Mouse (Mus musculus): ENCODE results near the gene Vps37d. TPM values are rescaled to one million over a fixed set of nuclear protein-coding genes. Genes with fewer than 3 reads are reported as not detected.
A peak's percentile ranks its signal among the peaks of the same experiment; 100 is the strongest.

Gene Vps37d
- polyA plus RNA-seq (2014; fragmentation: Nextera tagmentation; extraction: Ambion mirVana) = 7.7 and 8.5 TPM in 2 replicates

DNA sequence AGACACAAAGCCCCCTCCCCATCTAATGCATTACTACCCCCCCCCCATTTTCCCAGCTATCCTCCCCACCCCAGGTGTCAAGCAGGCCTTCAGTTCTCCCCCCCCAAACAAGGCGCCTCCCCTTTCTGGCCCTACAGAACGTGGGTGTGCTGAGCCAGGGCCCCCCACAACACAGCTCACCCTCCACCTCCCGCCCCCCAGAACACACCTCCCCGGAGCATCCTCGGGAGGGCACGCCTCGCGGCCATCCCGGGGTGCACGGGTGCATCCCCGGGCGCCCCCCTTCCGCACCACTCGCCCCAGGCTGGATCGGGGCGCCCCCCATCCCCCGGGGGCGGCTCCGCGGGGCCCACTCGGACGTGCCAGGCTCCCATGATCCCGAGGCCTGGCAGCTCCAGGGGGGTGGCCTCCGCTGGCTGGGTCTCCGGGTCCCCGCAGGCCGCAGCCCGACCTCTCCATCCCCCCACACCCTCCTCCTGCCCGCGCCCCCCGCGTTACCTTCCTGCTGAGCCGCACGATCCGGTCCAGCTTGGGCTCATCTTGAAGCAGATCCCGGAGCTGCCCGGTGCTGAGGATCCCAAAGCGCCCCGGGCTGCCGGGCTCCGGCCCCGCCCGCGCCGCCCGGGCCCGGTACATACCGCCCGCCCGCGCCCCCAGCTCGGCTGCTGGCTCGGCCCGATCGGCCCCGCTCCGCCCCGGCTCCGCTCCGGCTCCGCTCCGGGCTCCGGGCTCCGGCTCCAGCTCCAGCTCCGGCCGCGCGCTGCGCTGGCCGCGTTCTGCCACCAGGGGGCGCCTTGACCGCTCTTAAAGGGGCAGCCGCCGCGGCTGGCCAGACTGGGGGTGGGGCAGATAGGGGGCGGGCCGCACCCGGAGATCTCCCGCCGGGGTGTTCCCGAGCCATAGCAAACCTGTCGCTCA is at the start of gene Vps37d:
TSS of gene Vps37d (minus strand) at position 703 of the 918 bp plus-strand sequence.
- peaks cover 15% of the 10 kb centered on the region; the same call in 1 of the 2 replicates for H3K36me3 ChIP-seq (ENCODE audit: control insufficient read depth, insufficient read depth, low read length)
- H3K27me3 ChIP-seq (replicated peaks; ENCODE audit: control insufficient read depth, insufficient read depth, low read length) = no peaks in the 10 kb centered on the region
- DNase-seq (ENCODE audit: low spot score) = peak; percentile 91
- H3K9ac ChIP-seq (ENCODE audit: low read depth, low read length) = peak within 1 kb of the TSS; percentile 98
- H3K27ac ChIP-seq (replicated peaks; ENCODE audit: low read depth, low read length) = peak within 1 kb of the TSS; percentile 92
- H3K9me3 ChIP-seq (ENCODE audit: control insufficient read depth, low read length) = no peaks in the 10 kb centered on the region
- peak within 1 kb of the TSS; percentile 94 for H3K4me3 ChIP-seq (ENCODE audit: low read depth, low read length)
- WGBS = 0% methylated on average over 19 of the region's 83 CpGs
- peak within 1 kb of the TSS; percentile 69 for H3K4me2 ChIP-seq (ENCODE audit: low read depth, low read length)
- ATAC-seq (ENCODE audit: low read depth) = peak; percentile 89
- peaks cover 4% of the 10 kb centered on the region; the same call in 1 of the 2 replicates for H3K4me1 ChIP-seq (ENCODE audit: control insufficient read depth, insufficient read depth, low read length)

DNA sequence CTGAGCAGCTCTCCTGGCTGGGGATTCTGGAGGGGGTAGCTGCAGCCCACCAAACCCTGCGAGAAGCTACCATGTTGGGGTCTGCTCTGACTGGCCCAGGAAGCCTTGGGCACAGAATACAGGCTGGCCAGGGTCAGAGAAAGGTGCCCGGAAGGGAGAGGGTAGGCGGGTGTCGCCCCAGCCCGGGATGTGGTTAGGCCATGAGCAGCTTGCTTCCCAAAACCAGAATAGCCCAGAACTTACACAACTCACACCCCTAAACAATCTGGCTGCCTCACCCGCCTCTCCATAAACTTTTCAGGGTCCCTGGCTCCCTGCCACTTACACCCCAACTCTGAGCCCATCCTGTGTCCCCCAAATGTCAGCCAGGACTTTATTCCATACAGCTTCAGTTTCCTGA is 49.6 kb upstream of the Vps37d start:
- Histone ChIP-seq H3K27ac (replicated peaks; ENCODE audit: low read depth, low read length) (no peak overlapping the region), H3K4me2 (ENCODE audit: low read depth, low read length) (no peak overlapping the region), H3K36me3 (ENCODE audit: control insufficient read depth, insufficient read depth, low read length) (no peaks in the 10 kb centered on the region), H3K9me3 (ENCODE audit: control insufficient read depth, low read length) (no peaks in the 10 kb centered on the region), H3K4me3 (ENCODE audit: low read depth, low read length) (no peak overlapping the region), H3K9ac (ENCODE audit: low read depth, low read length) (no peak overlapping the region), H3K4me1 (ENCODE audit: control insufficient read depth, insufficient read depth, low read length) (no peaks in the 10 kb centered on the region), H3K27me3 (replicated peaks; ENCODE audit: control insufficient read depth, insufficient read depth, low read length) (peaks cover 7% of the 10 kb centered on the region)
- no peak for DNase-seq (ENCODE audit: low spot score)
- 61% methylated on average over 6 of the region's 6 CpGs for WGBS
- no peak for ATAC-seq (ENCODE audit: low read depth)

DNA sequence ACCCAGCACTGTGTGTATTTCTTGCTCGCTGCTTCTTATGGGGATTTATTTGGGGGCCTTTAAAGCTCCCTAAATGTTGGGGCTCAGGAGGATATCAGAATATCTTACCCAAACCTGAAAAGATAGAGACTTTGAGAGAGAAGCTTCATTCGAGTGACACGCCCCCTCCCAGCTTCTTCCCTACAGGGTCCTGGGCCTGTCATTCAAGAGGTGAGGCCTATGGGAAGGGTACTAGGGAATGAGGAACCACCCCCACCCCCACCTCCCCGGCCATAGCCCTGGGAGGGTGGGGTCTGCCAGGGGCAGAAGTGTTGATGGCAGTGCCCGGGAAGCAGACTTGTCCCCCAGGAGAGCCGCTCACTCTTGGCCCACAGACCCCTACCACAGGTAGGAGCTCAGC is 48.1 kb upstream of the Vps37d start:
- no peak overlapping the region for H3K9ac ChIP-seq (ENCODE audit: low read depth, low read length)
- H3K27ac ChIP-seq (replicated peaks; ENCODE audit: low read depth, low read length) = no peak overlapping the region
- 53% methylated on average over 6 of the region's 6 CpGs for WGBS
- H3K4me3 ChIP-seq (ENCODE audit: low read depth, low read length) = no peak overlapping the region
- H3K4me2 ChIP-seq (ENCODE audit: low read depth, low read length) = no peak overlapping the region
- no peaks in the 10 kb centered on the region for H3K36me3 ChIP-seq (ENCODE audit: control insufficient read depth, insufficient read depth, low read length)
- H3K4me1 ChIP-seq (ENCODE audit: control insufficient read depth, insufficient read depth, low read length) = no peaks in the 10 kb centered on the region
- ATAC-seq (ENCODE audit: low read depth) (no peak), DNase-seq (ENCODE audit: low spot score) (no peak)
- H3K27me3 ChIP-seq (replicated peaks; ENCODE audit: control insufficient read depth, insufficient read depth, low read length) = no peaks in the 10 kb centered on the region
- H3K9me3 ChIP-seq (ENCODE audit: control insufficient read depth, low read length) = no peaks in the 10 kb centered on the region

DNA sequence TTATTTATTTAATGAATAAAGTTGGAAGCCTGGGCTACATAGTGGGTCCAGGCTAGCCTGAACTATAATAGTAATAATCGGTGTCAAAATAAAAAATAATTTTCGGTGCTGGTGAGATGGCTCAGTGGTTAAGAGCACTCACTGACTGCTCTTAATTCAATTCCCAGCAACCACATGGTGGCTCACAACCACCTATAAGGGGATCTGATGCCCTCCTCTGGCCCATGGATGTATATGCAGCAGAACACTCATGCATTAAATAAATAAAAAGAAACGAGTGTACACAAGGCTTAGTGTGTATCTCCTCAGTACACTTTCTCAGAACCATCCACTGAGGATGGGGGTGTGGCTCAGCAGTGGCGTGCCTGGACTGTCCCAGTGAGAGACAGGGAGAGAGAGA is 42.7 kb upstream of the Vps37d start:
- Histone ChIP-seq H3K4me3 (ENCODE audit: low read depth, low read length) (no peak overlapping the region), H3K4me2 (ENCODE audit: low read depth, low read length) (no peak overlapping the region), H3K36me3 (ENCODE audit: control insufficient read depth, insufficient read depth, low read length) (no peaks in the 10 kb centered on the region), H3K9me3 (ENCODE audit: control insufficient read depth, low read length) (no peaks in the 10 kb centered on the region), H3K4me1 (ENCODE audit: control insufficient read depth, insufficient read depth, low read length) (no peaks in the 10 kb centered on the region), H3K9ac (ENCODE audit: low read depth, low read length) (no peak overlapping the region), H3K27ac (replicated peaks; ENCODE audit: low read depth, low read length) (no peak overlapping the region), H3K27me3 (replicated peaks; ENCODE audit: control insufficient read depth, insufficient read depth, low read length) (no peaks in the 10 kb centered on the region)
- DNase-seq (ENCODE audit: low spot score) (no peak), ATAC-seq (ENCODE audit: low read depth) (no peak)
- WGBS = 61% methylated on average over 4 of the region's 4 CpGs

DNA sequence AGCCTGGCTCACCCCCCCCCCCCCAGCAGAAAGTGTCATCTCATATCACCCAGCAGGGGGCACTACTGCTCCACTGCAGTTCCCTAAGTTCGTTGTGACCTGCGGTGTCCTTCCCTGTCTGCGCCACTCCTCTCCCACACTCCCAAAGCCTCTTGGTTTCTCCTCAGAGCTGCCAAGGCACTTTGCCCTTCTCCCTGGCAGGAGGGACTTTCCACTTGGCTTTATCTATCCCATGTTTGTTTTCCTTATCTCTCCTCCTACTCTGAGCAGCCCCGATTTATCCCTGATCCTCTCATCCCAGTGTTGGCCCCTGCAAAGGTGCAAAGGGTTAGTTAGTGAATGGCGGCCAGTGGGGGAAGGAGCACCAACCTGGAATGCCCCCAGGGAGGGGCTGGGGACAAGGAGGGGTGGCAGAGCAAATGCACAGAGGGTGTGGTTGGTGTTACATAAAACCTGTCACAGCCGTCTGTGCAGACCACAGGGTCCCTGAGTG is 40.6 kb upstream of the Vps37d start:
- Histone ChIP-seq H3K27ac (replicated peaks; ENCODE audit: low read depth, low read length) (no peak overlapping the region), H3K4me1 (ENCODE audit: control insufficient read depth, insufficient read depth, low read length) (no peaks in the 10 kb centered on the region), H3K4me3 (ENCODE audit: low read depth, low read length) (no peak overlapping the region), H3K4me2 (ENCODE audit: low read depth, low read length) (no peak overlapping the region), H3K36me3 (ENCODE audit: control insufficient read depth, insufficient read depth, low read length) (no peaks in the 10 kb centered on the region), H3K9ac (ENCODE audit: low read depth, low read length) (no peak overlapping the region), H3K9me3 (ENCODE audit: control insufficient read depth, low read length) (no peaks in the 10 kb centered on the region), H3K27me3 (replicated peaks; ENCODE audit: control insufficient read depth, insufficient read depth, low read length) (no peaks in the 10 kb centered on the region)
- DNase-seq (ENCODE audit: low spot score) (peak; percentile 68), ATAC-seq (ENCODE audit: low read depth) (0 out of 2 replicates have a peak, but pooled peaks have one; percentile 41)
- 26% methylated on average over 6 of the region's 6 CpGs for WGBS

DNA sequence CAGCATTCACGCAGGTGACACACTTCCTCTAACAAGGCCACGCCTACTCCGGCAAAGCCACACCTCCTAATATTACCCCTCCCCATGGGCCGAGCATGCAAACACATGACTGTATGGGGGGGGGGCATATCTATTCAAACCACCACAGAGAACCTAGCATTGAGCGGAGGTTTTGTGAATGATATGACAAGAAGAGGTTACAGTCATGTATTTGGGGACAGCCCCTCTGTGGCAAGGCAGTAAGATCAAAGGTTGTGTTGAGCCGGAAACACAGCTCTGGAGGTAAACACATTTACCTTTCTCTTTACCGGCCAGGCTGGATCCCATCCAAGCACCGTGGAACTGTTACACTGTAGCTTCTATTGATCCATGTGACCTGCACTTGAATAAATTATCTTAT is 37.2 kb upstream of the Vps37d start:
- Histone ChIP-seq H3K36me3 (ENCODE audit: control insufficient read depth, insufficient read depth, low read length) (no peaks in the 10 kb centered on the region), H3K4me3 (ENCODE audit: low read depth, low read length) (no peak overlapping the region), H3K4me2 (ENCODE audit: low read depth, low read length) (no peak overlapping the region), H3K27ac (replicated peaks; ENCODE audit: low read depth, low read length) (no peak overlapping the region), H3K9me3 (ENCODE audit: control insufficient read depth, low read length) (no peaks in the 10 kb centered on the region), H3K27me3 (replicated peaks; ENCODE audit: control insufficient read depth, insufficient read depth, low read length) (no peaks in the 10 kb centered on the region; the same call in 1 of the 2 replicates), H3K4me1 (ENCODE audit: control insufficient read depth, insufficient read depth, low read length) (no peaks in the 10 kb centered on the region), H3K9ac (ENCODE audit: low read depth, low read length) (no peak overlapping the region)
- ATAC-seq (ENCODE audit: low read depth) = no peak
- no peak for DNase-seq (ENCODE audit: low spot score)
- 89% methylated on average over 8 of the region's 8 CpGs for WGBS

DNA sequence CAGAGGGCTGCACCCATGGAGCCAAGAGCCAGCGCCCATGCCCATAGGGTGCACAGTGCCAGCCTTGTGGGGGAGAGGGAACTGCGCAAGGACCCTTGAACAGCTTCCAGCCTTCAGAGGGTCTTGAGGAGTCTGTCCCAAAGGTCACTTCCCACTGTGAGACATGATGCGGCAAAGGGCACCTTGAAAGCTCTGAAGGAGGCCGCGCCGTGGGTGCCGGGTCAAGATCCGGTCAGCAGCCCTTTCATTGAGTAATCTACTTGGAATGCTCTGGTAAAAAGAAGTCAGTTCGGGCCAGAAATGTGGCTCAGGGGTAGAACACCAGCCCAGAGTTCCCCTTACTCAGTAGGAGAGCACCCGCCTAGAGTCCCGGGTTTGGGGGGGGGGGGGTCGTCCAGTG is 35.7 kb upstream of the Vps37d start:
- ATAC-seq (ENCODE audit: low read depth) (no peak), DNase-seq (ENCODE audit: low spot score) (no peak)
- Histone ChIP-seq H3K4me2 (ENCODE audit: low read depth, low read length) (no peak overlapping the region), H3K36me3 (ENCODE audit: control insufficient read depth, insufficient read depth, low read length) (no peaks in the 10 kb centered on the region), H3K4me1 (ENCODE audit: control insufficient read depth, insufficient read depth, low read length) (no peaks in the 10 kb centered on the region), H3K9me3 (ENCODE audit: control insufficient read depth, low read length) (no peaks in the 10 kb centered on the region), H3K27me3 (replicated peaks; ENCODE audit: control insufficient read depth, insufficient read depth, low read length) (peaks cover 8% of the 10 kb centered on the region), H3K9ac (ENCODE audit: low read depth, low read length) (no peak overlapping the region), H3K27ac (replicated peaks; ENCODE audit: low read depth, low read length) (no peak overlapping the region), H3K4me3 (ENCODE audit: low read depth, low read length) (no peak overlapping the region)
- 95% methylated on average over 11 of the region's 12 CpGs for WGBS

DNA sequence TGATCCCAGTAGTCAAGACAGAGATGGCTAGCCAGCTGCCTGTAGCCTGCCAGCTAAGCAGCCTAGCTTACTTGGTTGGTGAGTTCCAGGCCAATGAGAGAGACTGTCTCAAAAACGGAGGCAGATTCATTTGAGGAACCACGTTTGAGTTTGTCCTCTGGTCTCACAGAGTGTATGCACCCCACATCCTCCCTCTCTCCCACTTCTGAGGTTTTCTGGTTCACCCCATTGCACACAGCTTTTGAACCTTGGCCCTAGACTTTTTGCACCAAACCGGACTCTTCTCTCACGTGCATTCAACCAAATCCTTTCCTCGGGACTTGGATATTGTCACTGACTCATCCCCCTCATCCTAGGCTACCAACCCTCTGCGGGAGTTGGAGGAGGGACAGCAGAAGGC is 31.9 kb upstream of the Vps37d start:
- H3K27ac ChIP-seq (replicated peaks; ENCODE audit: low read depth, low read length) = no peak overlapping the region
- peaks cover 3% of the 10 kb centered on the region; the same call in 1 of the 2 replicates for H3K4me1 ChIP-seq (ENCODE audit: control insufficient read depth, insufficient read depth, low read length)
- H3K4me3 ChIP-seq (ENCODE audit: low read depth, low read length) = no peak overlapping the region
- ATAC-seq (ENCODE audit: low read depth) = no peak
- DNase-seq (ENCODE audit: low spot score) = no peak
- H3K9ac ChIP-seq (ENCODE audit: low read depth, low read length) = no peak overlapping the region
- H3K4me2 ChIP-seq (ENCODE audit: low read depth, low read length) = no peak overlapping the region
- peaks cover 45% of the 10 kb centered on the region for H3K27me3 ChIP-seq (replicated peaks; ENCODE audit: control insufficient read depth, insufficient read depth, low read length)
- no peaks in the 10 kb centered on the region for H3K36me3 ChIP-seq (ENCODE audit: control insufficient read depth, insufficient read depth, low read length)
- H3K9me3 ChIP-seq (ENCODE audit: control insufficient read depth, low read length) = no peaks in the 10 kb centered on the region
- 70% methylated on average over 6 of the region's 6 CpGs for WGBS
